Mouse (Mus musculus): Measurements from ENCODE around the gene Hdac7.
A peak's percentile ranks its signal among the peaks of the same experiment; 100 is the strongest.

The Hdac7 gene

GRCm38 (mm10) chr15:97788821-97789220 is 55.5 kb downstream of the Hdac7 start:
- DNase-seq (ENCODE audit: low spot score), result peak; percentile 79

DNA sequence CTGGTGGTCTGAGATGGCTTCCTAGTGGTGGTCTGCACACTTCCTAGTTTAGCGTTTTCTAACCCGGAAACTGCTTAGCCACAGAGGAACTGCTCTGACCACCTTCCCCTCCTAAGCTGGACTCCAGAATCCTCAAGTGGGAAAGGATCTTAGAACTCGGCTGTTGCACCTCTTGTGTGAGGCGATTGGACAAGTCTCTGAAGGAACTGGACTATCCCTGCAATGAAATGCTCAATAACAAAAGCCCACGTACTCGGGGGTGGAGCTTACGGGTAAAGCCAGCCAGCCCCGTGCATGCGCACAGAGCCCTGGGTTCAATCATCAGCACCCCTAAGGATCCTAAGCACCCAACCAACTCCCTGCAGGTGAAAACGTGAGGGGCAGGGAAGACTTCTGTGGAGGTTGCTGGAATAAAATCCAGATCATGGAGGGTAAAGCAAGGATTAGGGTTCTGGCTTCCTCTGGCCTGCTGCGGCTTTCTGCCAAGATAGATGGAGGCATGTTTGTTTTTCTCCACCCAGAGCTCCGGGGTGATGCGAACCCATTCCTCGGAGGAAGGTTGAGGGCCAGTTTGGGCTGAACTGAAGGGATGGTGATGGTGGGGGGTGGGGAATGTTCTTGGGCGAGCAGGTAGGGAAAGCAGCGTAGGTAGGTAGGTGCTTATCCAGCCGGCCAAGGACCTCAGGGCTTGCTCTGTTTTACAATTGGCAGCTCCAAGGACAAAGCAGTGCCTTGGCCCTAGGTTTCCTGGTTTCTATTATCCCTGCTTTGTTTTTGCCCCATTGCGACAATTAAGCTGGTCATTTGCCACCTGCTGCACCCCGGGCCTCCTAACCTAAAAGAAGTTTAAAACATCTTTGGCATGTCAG is 56.3 kb downstream of the Hdac7 start:
- DNase-seq (ENCODE audit: low spot score), result no peak

GRCm38 (mm10) chr15:97787148-97787798 is 57.0 kb downstream of the Hdac7 start:
- DNase-seq (ENCODE audit: low spot score), result no peak

DNA sequence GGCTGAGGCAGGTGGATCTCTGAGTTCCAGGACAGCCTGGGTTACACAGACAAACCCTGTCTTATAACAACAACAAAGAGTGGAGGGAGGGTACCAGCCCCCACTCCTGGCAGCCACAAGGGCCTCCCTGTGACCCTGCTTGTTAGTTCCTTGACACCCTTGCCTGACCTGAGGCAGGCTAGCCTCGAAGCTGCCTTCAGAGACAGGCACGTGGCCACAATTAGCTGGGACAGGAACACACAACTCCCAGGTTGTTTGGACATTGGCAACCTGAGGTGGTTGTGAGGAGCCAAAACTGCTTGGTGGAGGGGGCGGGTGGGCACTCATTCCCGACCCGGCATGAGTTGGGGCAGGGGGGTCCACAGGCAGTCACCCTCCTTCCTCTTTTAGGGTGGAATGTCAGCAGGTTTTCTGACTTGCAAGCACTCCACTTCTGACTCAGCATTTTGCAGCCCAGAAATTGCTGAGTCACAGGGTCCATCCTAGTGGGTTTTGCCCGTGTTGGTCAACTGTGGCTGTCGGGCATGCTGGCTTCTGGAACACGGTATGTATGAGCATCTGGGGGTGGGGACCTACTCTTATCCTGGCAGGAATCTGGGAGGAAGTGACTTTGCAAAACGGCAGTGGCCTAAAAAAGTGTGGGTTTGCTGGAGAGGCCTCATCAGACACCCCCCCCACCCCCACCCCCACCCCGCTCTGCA is 57.7 kb downstream of the Hdac7 start:
- no peak for DNase-seq (ENCODE audit: low spot score)

DNA sequence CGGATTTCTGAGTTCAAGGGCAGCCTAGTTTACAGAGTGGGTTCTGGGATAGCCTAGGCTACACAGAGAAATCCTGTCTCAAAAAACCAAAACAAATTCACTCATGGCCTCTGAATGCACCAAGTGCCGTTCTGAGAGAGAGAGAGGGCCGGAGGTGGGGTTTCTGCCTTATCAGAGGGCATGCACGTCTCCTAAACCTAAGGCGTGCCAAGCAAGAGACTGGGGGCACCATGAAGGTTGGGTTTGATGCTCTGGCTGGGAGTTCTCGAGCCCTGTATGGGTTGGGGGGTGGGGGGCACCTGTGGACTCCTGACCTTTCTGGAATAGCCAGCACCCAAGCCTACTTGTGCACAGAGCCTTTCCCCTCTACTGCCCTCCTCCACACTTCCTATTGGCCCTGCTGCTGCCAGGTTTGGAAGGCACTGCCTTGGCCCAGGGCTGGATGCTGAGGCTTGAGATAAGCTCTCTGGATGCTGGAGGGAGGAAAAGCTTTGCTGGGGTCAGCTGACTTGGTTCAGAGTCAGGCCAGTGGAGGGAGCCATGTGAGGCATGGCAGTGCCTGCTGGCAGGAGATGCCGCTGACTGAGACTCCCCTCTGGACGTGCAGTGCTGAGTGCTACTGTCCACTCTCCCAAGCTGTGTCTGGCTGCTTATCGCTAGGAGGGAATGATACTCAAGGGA is 58.4 kb downstream of the Hdac7 start:
- DNase-seq (ENCODE audit: low spot score), result no peak

DNA sequence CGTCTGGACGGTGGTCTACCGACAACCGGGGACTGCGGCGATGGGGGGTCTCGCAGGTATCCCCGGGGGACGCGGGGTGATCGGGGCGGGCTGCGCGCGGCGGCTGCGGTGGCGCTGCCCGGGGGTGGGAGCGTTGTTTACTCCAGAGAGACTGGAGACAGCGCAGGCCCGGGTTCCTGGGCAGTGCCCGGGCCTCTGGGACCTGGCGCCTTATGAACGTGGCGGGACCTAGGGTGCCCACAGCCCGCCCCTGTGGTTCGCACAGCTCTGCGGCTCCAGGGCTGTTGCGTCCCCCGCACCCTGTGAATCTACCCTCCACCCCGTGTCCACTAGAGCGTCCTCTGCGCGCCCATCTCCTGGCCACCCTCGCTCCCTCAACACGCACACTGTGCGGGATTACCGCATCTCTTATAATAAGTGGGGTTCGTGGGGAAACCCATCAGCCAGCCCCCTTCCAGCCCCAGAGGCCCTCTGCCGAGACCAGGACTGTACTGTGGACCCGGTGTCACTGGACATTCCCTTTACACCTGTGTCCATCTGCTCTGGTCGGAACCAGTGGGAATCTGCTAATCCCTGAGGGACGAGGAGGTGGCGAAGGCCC is 59.6 kb downstream of the Hdac7 start:
- DNase-seq (ENCODE audit: low spot score), result no peak

- DNase-seq (ENCODE audit: low spot score), result peak; percentile 79
Measured at GRCm38 (mm10) chr15:97784092-97784559, 60.2 kb downstream of the Hdac7 start.

- DNase-seq (ENCODE audit: low spot score), result no peak
Measured at GRCm38 (mm10) chr15:97782749-97783105, 61.6 kb downstream of the Hdac7 start.

DNA sequence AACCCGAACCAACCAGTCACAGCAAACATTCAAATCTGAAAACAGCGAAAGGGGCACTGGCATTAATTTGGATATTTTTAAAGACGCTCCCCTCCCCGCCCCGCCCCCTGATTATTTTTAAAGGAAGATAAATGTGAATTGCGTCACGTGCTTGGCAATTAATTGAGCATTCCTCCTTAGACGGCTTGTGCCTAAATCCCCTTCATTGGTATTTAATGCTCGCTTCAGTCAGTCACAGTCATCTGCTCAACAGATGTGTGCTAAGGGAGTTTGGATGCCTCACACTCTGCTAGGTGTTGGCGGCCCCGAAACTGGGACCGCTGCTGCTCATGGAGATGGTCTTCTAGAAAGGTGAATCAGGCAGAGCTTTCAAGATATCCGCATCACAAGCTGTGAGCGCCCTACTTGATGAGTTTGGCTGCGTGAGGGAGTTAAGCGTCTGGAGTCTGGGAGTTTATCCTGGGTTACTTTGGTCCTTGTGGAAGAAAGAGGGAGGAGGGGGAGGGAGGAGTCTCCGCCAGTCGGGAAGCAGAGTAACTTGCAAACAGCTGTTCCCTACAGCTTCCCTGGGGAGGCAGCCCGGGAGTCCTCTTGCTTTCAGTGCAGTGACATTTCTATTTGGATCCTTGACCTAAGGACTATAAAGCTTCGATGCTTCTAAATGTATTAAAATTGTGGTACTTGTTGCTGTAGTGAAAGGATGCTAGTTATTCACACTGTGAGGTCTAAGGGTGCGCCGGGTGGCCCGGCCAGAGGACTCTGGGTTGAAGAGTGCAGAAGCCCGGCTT is 62.1 kb downstream of the Hdac7 start:
- no peak for DNase-seq (ENCODE audit: low spot score)

GRCm38 (mm10) chr15:97780611-97781031 is 63.7 kb downstream of the Hdac7 start:
- no peak for DNase-seq (ENCODE audit: low spot score)

GRCm38 (mm10) chr15:97779576-97779975 is 64.7 kb downstream of the Hdac7 start:
- DNase-seq (ENCODE audit: low spot score), result no peak

DNA sequence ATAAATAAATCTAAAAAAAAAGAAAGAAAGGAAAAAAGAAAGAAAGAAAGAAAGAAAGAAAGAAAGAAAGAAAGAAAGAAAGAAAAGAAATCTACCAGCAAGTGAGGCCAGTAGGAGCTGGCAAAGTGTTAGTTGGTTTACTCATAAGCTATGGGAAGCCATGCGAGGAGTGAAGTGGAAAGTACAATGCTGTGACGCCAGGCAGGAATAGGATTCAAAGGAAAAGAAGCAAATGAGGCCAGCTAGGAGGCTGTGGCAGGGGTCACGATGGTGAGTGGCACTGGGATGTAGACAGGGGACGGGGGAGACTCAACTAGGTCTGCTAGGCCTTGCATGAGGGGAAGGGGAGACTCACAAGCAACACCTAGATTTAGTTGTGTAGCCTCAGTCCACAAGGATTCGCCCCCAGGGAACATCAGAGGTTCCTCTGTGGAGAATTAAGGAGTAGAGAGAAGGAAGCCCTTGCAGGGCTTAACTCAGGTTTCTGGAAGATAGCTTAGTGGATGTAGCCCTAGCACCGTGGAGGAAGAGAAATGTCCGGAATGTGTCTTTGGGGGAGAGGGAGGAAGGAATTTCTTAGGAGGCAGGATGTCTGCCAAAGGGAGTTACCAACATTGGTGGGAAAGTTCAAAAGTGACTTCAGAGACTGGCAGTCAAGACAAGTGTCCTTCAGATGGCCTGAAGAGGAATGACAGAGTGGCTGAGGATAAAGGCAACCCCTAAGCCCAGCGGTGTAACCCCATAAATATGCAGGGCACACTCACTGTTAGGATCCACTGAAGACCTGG is 65.8 kb downstream of the Hdac7 start, which contains the start of gene Slc48a1:
TSS of gene Slc48a1 (plus strand) at position 210 of the 788 bp plus-strand sequence.
- DNase-seq (ENCODE audit: low spot score), result no peak

GRCm38 (mm10) chr15:97776919-97777318 is 67.4 kb downstream of the Hdac7 start:
- DNase-seq (ENCODE audit: low spot score), result no peak

DNA sequence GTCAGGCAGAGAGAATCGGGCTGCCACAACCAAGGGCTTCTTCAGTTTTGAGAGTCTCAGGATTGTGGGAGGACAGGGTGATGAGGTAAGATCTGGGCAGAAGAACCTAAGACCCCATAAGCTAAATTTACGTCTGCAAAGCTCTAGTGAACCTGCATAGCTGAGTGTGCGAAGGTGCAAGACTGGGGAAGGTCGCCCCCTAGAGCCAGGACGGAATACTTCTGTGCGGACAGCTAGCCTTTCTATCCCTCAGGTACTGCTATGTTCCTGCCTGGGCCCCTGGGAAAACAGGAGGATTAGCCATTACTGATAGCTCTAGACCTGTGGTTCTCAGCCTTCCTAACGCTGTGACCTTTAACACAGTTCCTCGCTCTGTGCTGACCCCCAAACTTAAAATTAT is 67.8 kb downstream of the Hdac7 start:
- no peak for DNase-seq (ENCODE audit: low spot score)

DNA sequence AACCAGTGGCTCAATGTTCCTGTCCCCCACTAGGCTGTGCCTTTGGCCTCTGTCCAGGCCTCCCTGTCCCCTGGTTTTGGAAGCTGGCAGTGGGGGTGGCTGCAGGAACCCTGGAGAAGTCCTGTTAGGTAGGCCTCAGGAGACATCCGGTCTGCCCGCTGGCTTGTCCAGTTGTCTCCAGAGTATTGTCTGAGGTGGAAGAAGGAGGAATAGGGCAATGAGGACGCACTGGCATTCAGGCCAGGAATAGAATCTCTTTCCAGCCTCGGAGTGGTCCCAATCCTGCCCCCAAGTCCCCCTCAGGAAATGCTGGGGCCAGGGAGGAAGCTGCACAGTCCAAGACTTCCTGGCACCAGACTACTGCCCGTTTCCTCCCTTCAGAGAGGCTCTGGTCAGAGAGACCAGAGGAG is 70.3 kb downstream of the Hdac7 start:
- no peak for DNase-seq (ENCODE audit: low spot score)

DNA sequence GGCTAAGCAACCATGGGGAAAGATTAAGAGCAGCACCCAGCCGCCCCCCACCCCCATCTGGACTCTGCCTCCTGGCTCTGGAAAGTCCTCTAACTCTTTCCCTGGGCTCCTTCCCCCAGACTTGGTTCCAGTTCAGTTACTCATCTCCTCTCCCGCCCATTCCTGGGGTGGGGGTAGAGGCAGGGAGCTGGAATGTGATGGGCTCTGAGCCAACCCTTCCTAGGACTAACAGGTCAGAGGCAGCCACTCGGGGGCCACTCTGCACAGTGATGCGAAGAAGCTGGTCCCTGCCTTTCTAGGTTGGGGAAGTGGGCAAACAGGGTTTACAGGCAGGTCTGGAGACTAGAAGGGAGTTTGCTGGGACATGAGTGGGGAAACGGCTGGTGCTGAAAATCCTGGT is 71.2 kb downstream of the Hdac7 start:
- DNase-seq (ENCODE audit: low spot score), result no peak

DNA sequence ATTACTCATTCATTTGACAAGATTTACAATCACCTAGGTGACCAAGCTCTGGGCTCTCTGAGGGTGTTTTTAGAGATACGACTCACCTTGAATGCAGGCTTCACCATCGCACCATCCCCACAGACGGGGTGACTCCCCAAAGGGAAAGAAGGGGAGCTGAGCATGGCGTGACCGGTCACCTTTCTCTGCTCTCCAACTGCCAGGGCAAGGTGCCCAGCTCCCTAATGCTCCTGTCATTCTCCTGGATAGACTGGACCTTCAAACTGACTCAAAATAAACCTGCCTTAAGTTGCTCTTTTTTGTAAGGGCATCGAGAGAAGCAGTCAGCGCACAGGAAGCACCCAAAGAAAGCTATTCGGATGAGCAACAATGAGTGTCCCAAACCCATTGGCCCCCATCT is 74.0 kb downstream of the Hdac7 start:
- DNase-seq (ENCODE audit: low spot score), result no peak

- no peak for DNase-seq (ENCODE audit: low spot score)
Measured at GRCm38 (mm10) chr15:97768192-97768591, 76.1 kb downstream of the Hdac7 start.

DNA sequence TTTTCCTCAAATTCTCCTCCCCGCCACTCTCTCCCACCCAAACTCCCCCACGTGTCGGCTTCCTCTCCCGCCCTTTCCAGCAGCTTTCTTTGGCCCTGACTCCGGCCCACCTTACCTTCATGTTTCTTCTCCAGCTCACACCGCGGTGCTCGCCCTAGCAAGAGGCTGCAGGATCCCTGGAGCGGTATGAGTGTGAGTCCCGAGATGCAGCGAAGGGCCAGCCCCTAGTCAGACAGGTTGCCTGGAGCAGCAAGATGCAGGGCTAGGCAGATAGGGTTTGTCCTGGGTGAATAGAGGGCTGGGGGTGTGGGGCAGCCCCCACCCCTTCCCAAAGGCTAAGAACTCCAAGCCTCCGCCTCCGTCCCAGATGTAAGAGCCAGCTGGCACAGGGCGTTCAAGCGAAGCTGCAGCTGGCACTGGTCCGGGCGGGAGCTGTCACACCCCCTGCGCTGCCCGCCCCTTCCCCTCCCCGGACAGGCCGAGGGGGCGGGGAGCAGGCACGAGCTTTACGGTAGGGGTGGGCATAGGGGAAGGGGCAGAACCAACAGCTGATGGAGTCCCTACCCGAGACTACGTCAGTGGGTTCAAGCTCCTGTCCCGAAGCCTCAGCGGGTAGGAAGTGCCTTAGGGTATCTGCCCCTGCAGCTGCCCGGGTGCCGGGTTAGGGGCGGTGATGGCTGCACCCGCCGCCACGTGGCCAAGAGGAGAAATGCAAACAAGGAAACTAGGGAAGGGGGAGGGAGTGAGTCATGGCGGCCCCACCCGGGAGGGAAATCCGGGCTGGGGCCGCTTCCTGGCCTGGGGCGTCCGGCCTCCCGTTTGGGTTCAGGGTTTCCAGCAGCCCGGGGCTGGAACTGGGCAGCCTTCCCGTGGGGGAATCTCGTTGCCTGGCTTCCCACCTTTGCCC is 76.8 kb downstream of the Hdac7 start, which contains the start of gene Rapgef3:
TSS of gene Rapgef3 (minus strand) at position 693 of the 907 bp plus-strand sequence.
- DNase-seq (ENCODE audit: low spot score), result no peak
